Mouse (Mus musculus): ENCODE measurements around the gene Phc1. TPM values are rescaled to one million over a fixed set of nuclear protein-coding genes. Genes with fewer than 3 reads are reported as not detected.
"Not testable (repeated sequence)": the region's sequence is repeated elsewhere in the genome, so short reads cannot be mapped to it uniquely, and the experiment has no call there.

Gene Phc1
- 23.0 and 38.3 TPM in 2 replicates for polyA plus RNA-seq (2012; rRNA removed)

DNA sequence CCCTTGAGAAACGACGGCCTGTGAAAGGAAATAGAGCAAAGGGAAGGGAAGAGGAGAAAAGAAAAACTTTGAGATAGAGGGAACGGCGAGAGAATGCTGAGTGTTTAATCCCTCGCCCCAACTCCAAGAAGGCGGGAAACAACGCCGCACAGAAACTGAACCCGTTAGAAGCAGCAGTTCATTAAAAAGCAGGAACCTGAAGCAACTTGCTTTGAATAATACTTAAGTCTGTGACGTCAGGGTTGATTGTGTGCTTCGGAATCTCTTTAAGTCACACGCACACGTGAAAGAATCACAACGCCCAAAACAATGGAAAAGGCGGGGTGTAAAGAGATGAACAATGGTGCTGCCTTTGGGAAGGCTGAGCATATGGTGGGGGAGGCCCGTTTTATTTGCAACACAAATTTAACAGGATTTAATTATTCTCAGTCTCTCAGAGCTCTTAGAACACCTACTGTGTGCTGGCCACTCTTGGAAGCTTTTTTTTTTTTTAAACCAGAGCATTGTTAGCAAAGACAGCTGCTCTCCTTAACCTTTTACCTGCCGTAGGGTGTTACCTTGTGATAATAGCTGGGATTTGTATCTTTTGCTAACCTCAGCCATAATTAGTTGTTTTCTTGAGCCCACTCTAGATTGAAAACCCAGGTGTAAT, at the start of gene Phc1:
TSS of gene Phc1 (minus strand) at position 213 of the 652 bp plus-strand sequence.
- Histone ChIP-seq H3K36me3 (ENCODE audit: control insufficient read depth, insufficient read depth, low read length) (no peaks in the 10 kb centered on the region; the same call in 1 of the 2 replicates), H3K27me3 (ENCODE audit: control insufficient read depth, insufficient read depth, low read length) (no peaks in the 10 kb centered on the region), H3K4me3 (ENCODE audit: extremely low read depth, insufficient read depth, insufficient read length) (peak within 1 kb of the TSS; percentile 78), H3K27ac (ENCODE audit: insufficient read depth, low read length) (peak within 1 kb of the TSS; percentile 69), H3K4me1 (ENCODE audit: control insufficient read depth, insufficient read depth, insufficient read length) (peaks cover 6% of the 10 kb centered on the region; the same call in 1 of the 2 replicates)
- peak in 1 of 2 experiments; percentile 77 for DNase-seq (ENCODE audit: low read depth in 1 of 2, low spot score in 2 of 2)
- TF ChIP-seq CTCF (IDR thresholded peaks at IDR 0.05; ENCODE audit: extremely low read depth, insufficient read depth, insufficient read length, insufficient replicate concordance) (no peak), POLR2A (IDR thresholded peaks at IDR 0.05; ENCODE audit: low read depth, low read length) (no peak)
- 5% methylated on average over 17 of the region's 17 CpGs for WGBS

DNA sequence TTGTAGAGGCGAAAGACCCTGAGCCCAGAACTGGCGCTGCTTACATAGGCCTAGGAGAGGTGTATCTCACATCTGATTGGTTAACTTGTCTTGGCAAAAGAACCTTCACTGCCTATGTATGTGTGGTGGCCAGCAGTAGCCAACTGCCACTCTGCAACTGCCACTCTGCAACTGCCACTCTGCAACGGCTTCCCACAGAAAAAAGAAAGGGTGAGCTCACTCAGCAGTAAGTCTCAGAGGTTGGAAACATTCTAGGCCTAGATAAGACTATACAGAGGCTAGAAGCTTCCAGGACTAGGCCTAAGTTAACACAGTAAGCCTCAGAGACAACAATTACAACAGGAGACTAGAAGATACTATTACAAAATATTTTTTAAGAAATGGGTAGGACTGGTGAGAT, 49.6 kb upstream of the Phc1 start:
- WGBS: 72% methylated on average over 3 of the region's 3 CpGs
- H3K27me3 ChIP-seq (ENCODE audit: control insufficient read depth, insufficient read depth, low read length); DNase-seq (ENCODE audit: low read depth in 1 of 2, low spot score in 2 of 2); H3K27ac ChIP-seq (ENCODE audit: insufficient read depth, low read length); H3K36me3 ChIP-seq (ENCODE audit: control insufficient read depth, insufficient read depth, low read length); H3K4me1 ChIP-seq (ENCODE audit: control insufficient read depth, insufficient read depth, insufficient read length); H3K4me3 ChIP-seq (ENCODE audit: extremely low read depth, insufficient read depth, insufficient read length): not testable (repeated sequence)

DNA sequence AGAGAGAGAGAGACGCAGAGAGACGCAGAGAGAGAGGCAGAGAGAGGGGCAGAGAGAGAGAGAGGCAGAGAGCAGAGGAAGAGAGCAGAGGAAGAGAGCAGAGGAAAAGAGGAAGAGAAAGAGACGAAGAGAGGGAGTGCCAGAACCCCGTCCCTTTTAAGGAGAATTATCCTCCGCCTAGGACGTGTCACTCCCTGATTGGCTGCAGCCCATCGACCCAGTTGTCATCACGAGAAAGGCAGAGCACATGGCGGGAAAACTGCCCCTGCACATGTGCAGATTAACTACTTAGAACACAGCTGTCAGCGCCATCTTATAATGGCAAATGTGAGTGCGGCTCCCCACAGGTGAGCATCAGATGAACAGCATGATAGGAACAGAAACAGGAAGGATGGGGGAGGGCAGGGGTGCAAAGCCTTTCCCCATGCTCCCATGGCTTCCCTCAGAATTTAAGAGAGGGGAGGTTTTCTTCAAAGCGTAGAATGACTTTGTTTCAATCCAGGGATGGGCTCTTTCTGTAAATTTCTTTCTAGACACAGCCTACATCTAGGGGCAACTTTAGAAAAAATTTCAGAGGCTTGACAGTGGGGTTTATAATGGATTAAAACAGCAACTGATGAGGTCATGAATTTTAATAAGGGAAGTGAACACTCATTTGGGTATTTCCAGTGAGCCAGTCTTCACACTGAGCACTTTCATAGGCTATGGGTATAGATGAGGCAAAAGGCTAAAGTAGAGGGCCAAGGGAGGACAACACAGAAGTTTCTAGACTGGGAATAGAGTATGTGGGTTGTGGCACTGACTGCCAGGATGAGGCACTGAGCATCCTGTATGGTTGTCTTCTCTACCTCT, 47.0 kb upstream of the Phc1 start:
- H3K4me1 ChIP-seq (ENCODE audit: control insufficient read depth, insufficient read depth, insufficient read length); H3K36me3 ChIP-seq (ENCODE audit: control insufficient read depth, insufficient read depth, low read length); H3K4me3 ChIP-seq (ENCODE audit: extremely low read depth, insufficient read depth, insufficient read length); H3K27me3 ChIP-seq (ENCODE audit: control insufficient read depth, insufficient read depth, low read length); DNase-seq (ENCODE audit: low read depth in 1 of 2, low spot score in 2 of 2); H3K27ac ChIP-seq (ENCODE audit: insufficient read depth, low read length): not testable (repeated sequence)
- WGBS: 71% methylated on average over 12 of the region's 12 CpGs

DNA sequence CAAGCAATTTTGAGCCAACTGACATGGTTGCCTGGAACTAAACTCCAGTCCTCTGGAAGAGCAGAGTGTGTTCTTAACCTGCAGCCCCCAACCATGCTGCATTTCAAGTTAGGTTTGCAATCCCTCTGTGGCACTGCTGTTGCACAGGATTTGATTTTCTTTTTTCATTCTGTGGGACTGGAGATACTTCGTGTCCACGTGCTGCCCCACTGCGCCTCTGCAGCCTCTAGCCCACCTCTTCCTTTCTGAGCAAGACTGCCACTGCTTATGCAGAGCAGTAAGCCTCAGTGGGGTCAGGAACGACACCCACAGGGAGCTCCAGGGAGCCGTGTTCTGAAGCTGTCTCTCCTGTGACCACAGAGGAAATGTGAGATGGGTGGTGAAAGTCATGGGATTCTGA, 45.4 kb upstream of the Phc1 start:
- Histone ChIP-seq H3K27ac (ENCODE audit: insufficient read depth, low read length) (no peak overlapping the region), H3K4me3 (ENCODE audit: extremely low read depth, insufficient read depth, insufficient read length) (no peak overlapping the region), H3K36me3 (ENCODE audit: control insufficient read depth, insufficient read depth, low read length) (no peaks in the 10 kb centered on the region), H3K27me3 (ENCODE audit: control insufficient read depth, insufficient read depth, low read length) (no peaks in the 10 kb centered on the region), H3K4me1 (ENCODE audit: control insufficient read depth, insufficient read depth, insufficient read length) (no peaks in the 10 kb centered on the region)
- no peak for DNase-seq (ENCODE audit: low read depth in 1 of 2, low spot score in 2 of 2)
- no peak for TF ChIP-seq CTCF (IDR thresholded peaks at IDR 0.05; ENCODE audit: extremely low read depth, insufficient read depth, insufficient read length, insufficient replicate concordance)
- no peak for TF ChIP-seq POLR2A (IDR thresholded peaks at IDR 0.05; ENCODE audit: low read depth, low read length)
- 49% methylated on average over 5 of the region's 5 CpGs for WGBS

DNA sequence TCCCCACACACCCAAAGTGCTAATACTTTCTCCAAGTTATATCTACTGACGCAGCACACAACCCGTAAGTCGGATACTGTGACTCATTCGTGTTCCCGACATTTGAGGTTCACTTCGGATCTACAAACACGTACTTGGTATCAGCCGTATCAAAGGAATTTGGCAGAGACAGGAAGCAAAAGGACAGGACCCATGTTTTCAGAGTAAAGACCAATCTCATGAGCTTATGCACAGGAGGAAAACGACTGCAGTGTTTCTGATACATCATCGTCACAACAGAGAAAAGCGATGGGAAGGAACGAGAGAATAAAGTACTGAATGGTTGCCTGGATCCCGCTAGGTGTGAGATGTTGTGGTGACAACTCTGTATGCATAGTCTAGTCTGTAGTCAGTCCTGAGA, 44.5 kb upstream of the Phc1 start:
- TF ChIP-seq POLR2A (IDR thresholded peaks at IDR 0.05; ENCODE audit: low read depth, low read length) (no peak), CTCF (IDR thresholded peaks at IDR 0.05; ENCODE audit: extremely low read depth, insufficient read depth, insufficient read length, insufficient replicate concordance) (no peak)
- no peak overlapping the region for H3K27ac ChIP-seq (ENCODE audit: insufficient read depth, low read length)

DNA sequence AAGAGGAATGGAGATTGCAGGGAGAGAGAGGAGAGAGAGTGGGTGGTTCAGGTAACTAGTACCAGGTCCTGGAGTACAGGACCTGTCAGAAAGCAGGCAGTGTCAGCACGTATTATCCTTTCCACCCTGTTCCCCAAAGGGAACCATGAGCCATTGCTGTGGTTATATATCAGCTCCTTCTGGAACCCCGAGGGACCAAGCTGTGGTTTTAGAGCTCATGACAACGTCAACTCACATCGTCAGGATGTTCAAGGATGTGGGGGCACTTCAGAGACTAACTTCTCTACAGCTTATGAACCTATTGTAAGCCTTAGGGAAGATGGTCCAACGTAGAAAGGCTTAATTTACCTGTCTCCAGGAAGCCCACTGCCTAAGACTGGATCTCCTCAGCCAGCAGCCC, 42.9 kb upstream of the Phc1 start:
- no peaks in the 10 kb centered on the region for H3K4me1 ChIP-seq (ENCODE audit: control insufficient read depth, insufficient read depth, insufficient read length)
- H3K27me3 ChIP-seq (ENCODE audit: control insufficient read depth, insufficient read depth, low read length): no peaks in the 10 kb centered on the region
- DNase-seq (ENCODE audit: low read depth in 1 of 2, low spot score in 2 of 2): no peak
- TF ChIP-seq POLR2A (IDR thresholded peaks at IDR 0.05; ENCODE audit: low read depth, low read length): no peak
- TF ChIP-seq CTCF (IDR thresholded peaks at IDR 0.05; ENCODE audit: extremely low read depth, insufficient read depth, insufficient read length, insufficient replicate concordance): no peak
- no peaks in the 10 kb centered on the region for H3K36me3 ChIP-seq (ENCODE audit: control insufficient read depth, insufficient read depth, low read length)
- 23% methylated on average over 5 of the region's 5 CpGs for WGBS
- H3K4me3 ChIP-seq (ENCODE audit: extremely low read depth, insufficient read depth, insufficient read length): no peak overlapping the region
- H3K27ac ChIP-seq (ENCODE audit: insufficient read depth, low read length): no peak overlapping the region

More for the DNA sequence above, 44.5 kb upstream of the Phc1 start:
- WGBS: 90% methylated on average over 13 of the region's 13 CpGs
- no peaks in the 10 kb centered on the region for H3K27me3 ChIP-seq (ENCODE audit: control insufficient read depth, insufficient read depth, low read length)
- H3K4me1 ChIP-seq (ENCODE audit: control insufficient read depth, insufficient read depth, insufficient read length): no peaks in the 10 kb centered on the region
- DNase-seq (ENCODE audit: low read depth in 1 of 2, low spot score in 2 of 2): no peak
- no peaks in the 10 kb centered on the region for H3K36me3 ChIP-seq (ENCODE audit: control insufficient read depth, insufficient read depth, low read length)
- no peak overlapping the region for H3K4me3 ChIP-seq (ENCODE audit: extremely low read depth, insufficient read depth, insufficient read length)

DNA sequence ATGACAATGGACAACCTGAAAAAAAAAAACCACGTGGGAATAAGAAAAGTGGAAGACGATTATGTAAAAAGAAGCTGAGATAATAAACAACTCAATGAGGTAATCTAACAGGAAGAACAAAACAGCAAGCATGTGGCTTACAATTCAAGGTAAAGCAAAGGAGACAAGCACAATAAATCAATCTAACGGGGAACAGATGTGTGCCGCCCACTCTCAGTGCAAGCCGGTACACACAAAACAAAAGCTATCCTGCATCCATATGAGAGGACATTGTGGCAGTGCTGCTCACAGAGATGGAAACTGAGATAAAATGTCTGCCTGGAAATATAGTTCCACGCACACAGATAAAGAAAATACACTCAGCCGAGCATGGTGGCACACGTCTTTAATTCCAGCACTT, 41.7 kb upstream of the Phc1 start:
- WGBS: 70% methylated on average over 8 of the region's 8 CpGs

More for the DNA sequence above, 41.7 kb upstream of the Phc1 start:
- H3K27ac ChIP-seq (ENCODE audit: insufficient read depth, low read length): no peak overlapping the region
- no peak overlapping the region for H3K4me3 ChIP-seq (ENCODE audit: extremely low read depth, insufficient read depth, insufficient read length)
- H3K4me1 ChIP-seq (ENCODE audit: control insufficient read depth, insufficient read depth, insufficient read length): no peaks in the 10 kb centered on the region
- no peak for DNase-seq (ENCODE audit: low read depth in 1 of 2, low spot score in 2 of 2)
- no peaks in the 10 kb centered on the region for H3K27me3 ChIP-seq (ENCODE audit: control insufficient read depth, insufficient read depth, low read length)
- no peaks in the 10 kb centered on the region for H3K36me3 ChIP-seq (ENCODE audit: control insufficient read depth, insufficient read depth, low read length)
- no peak for TF ChIP-seq POLR2A (IDR thresholded peaks at IDR 0.05; ENCODE audit: low read depth, low read length)
- TF ChIP-seq CTCF (IDR thresholded peaks at IDR 0.05; ENCODE audit: extremely low read depth, insufficient read depth, insufficient read length, insufficient replicate concordance): no peak
